Mouse (Mus musculus): Measurements from ENCODE around the gene Glycam1. TPM values are rescaled to one million over a fixed set of nuclear protein-coding genes. Genes with fewer than 3 reads are reported as not detected.

Gene Glycam1
- total RNA-seq, 2 experiments from 2014 or later: 1.3 to 1.6 TPM

- DNase-seq: peak in 1 of 2 experiments; percentile 1
Observed at GRCm38 (mm10) chr15:103519386-103520378, 45.2 kb downstream of the Glycam1 start.

- DNase-seq: no peak
Observed at GRCm38 (mm10) chr15:103518600-103519385, 46.1 kb downstream of the Glycam1 start.

GRCm38 (mm10) chr15:103514914-103515313 lies 50.0 kb downstream of the Glycam1 start:
- no peak for DNase-seq

GRCm38 (mm10) chr15:103514119-103514518 lies 50.8 kb downstream of the Glycam1 start:
- peak; percentile 60 to 65 for DNase-seq

GRCm38 (mm10) chr15:103513621-103514031 lies 51.3 kb downstream of the Glycam1 start:
- no peak for DNase-seq

Other genes with a start within 250 kb of the Glycam1 start
- gene Zfp385a, start 225.0 kb downstream of the Glycam1 start, total RNA-seq (2021): 10 to 100 TPM; 38.7 to 39.7 TPM
- gene Itga5, start 198.3 kb downstream of the Glycam1 start, total RNA-seq (2021): 1 to 10 TPM; 1.4 to 1.9 TPM
- gene Gtsf1, start 134.6 kb downstream of the Glycam1 start, total RNA-seq (2021): not detected
- gene Gtsf2, start 116.6 kb downstream of the Glycam1 start, total RNA-seq (2021): not detected
- 1 to 10 TPM; 7.0 to 7.3 TPM for gene Nckap1l, start 111.3 kb downstream of the Glycam1 start, total RNA-seq (2021)
- 10 to 100 TPM; 95.3 to 97.7 TPM for gene Pde1b, start 62.0 kb downstream of the Glycam1 start, total RNA-seq (2021)
- gene Ppp1r1a, start 27.1 kb downstream of the Glycam1 start, total RNA-seq (2021): 100 to 1,000 TPM in 1 of 2 experiments, 10 to 100 TPM in 1; 99.1 to 123 TPM
- gene Mucl1, start 190.4 kb upstream of the Glycam1 start, total RNA-seq (2021): not detected

All from layer of hippocampus, postnatal 36 days (tissue).